Comparison of ENCODE assay signal across 8 mouse cellular contexts in genomic region chr4:137920500-137920961, GRCm38 (mm10). TPM values are rescaled to one million over a fixed set of nuclear protein-coding genes. Genes with fewer than 3 reads are reported as not detected.
DNase-seq lines count a peak whose midpoint lies in the region; ATAC-seq and TF ChIP-seq lines count a peak whose summit lies in the region.

No protein-coding gene starts in this region.

- H3K4me2 ChIP-seq in forebrain, embryonic 13.5 days, result peak overlapping the region; percentile 8; the same call in 1 of the 2 replicates
- H3K4me2 ChIP-seq in hindbrain, embryonic 16.5 days (ENCODE audit: low read length), result no peak overlapping the region
- peak overlapping the region; percentile 56 for H3K4me2 ChIP-seq in lung, embryonic 14.5 days

- peaks cover 49% of the 10 kb centered on the region for H3K4me1 ChIP-seq in forebrain, embryonic 13.5 days
- H3K4me1 ChIP-seq in hindbrain, embryonic 16.5 days (ENCODE audit: control insufficient read depth, insufficient read depth, low read depth, low read length), result peaks cover 20% of the 10 kb centered on the region
- peaks cover 21% of the 10 kb centered on the region for H3K4me1 ChIP-seq in lung, embryonic 14.5 days (ENCODE audit: insufficient read depth)

- 16% methylated on average over 10 of the region's 10 CpGs for WGBS in forebrain, embryonic 13.5 days
- 44% methylated on average over 10 of the region's 10 CpGs for WGBS in hindbrain, embryonic 16.5 days
- WGBS in lung, embryonic 14.5 days, result 7% methylated on average over 10 of the region's 10 CpGs

- peak; percentile 59 for DNase-seq in embryo, embryonic 10 days (ENCODE audit: low spot score)
- DNase-seq in lung, embryonic 14.5 days, result peak; percentile 71
- no peak for DNase-seq in urinary bladder, adult 18-20 months (ENCODE audit: low spot score in 2 of 2)
- DNase-seq in B cell, adult 2 months, result no peak
- DNase-seq in adrenal gland, adult 2 months, result no peak
- no peak for DNase-seq in layer of hippocampus, postnatal 10 days (ENCODE audit: low spot score in 2 of 2)

- peak overlapping the region; percentile 48; the same call in 1 of the 2 replicates for H3K27ac ChIP-seq in forebrain, embryonic 13.5 days
- peak overlapping the region; percentile 57 for H3K27ac ChIP-seq in hindbrain, embryonic 16.5 days (ENCODE audit: low read depth, low read length)
- H3K27ac ChIP-seq in lung, embryonic 14.5 days (ENCODE audit: low read depth), result peak overlapping the region; percentile 91

- H3K9ac ChIP-seq in forebrain, embryonic 13.5 days, result peak overlapping the region; percentile 6; the same call in 1 of the 2 replicates
- H3K9ac ChIP-seq in hindbrain, embryonic 16.5 days (ENCODE audit: low read depth, low read length), result no peak overlapping the region
- H3K9ac ChIP-seq in lung, embryonic 14.5 days, result peak overlapping the region; percentile 43

- no peaks in the 10 kb centered on the region for H3K9me3 ChIP-seq in forebrain, embryonic 13.5 days (replicated peaks)
- no peaks in the 10 kb centered on the region for H3K9me3 ChIP-seq in hindbrain, embryonic 16.5 days (ENCODE audit: control insufficient read depth, low read length)
- no peaks in the 10 kb centered on the region for H3K9me3 ChIP-seq in lung, embryonic 14.5 days (ENCODE audit: low read depth, low read length)

- TF ChIP-seq CTCF in lung, embryonic 14.5 days (IDR thresholded peaks at IDR 0.05; ENCODE audit: low read depth), result no peak

- no peak overlapping the region for H3K4me3 ChIP-seq in forebrain, embryonic 13.5 days
- H3K4me3 ChIP-seq in hindbrain, embryonic 16.5 days (ENCODE audit: low read length), result no peak overlapping the region
- H3K4me3 ChIP-seq in lung, embryonic 14.5 days (ENCODE audit: low read depth, low read length), result peak overlapping the region; percentile 26

- no peak for ATAC-seq in forebrain, embryonic 13.5 days
- ATAC-seq in hindbrain, embryonic 16.5 days, result no peak
- ATAC-seq in lung, embryonic 14.5 days (ENCODE audit: insufficient read depth), result peak; percentile 45; the same call in 1 of the 2 replicates

- peaks cover 19% of the 10 kb centered on the region for H3K27me3 ChIP-seq in forebrain, embryonic 13.5 days
- H3K27me3 ChIP-seq in hindbrain, embryonic 16.5 days (replicated peaks; ENCODE audit: control insufficient read depth, insufficient read depth, low read length), result no peaks in the 10 kb centered on the region
- H3K27me3 ChIP-seq in lung, embryonic 14.5 days (ENCODE audit: insufficient read depth, low read length), result peaks cover 9% of the 10 kb centered on the region

- H3K36me3 ChIP-seq in forebrain, embryonic 13.5 days (ENCODE audit: poor library complexity, severe bottlenecking), result no peaks in the 10 kb centered on the region
- H3K36me3 ChIP-seq in hindbrain, embryonic 16.5 days (ENCODE audit: control insufficient read depth, insufficient read depth, low read length), result no peaks in the 10 kb centered on the region
- 0 out of 2 replicates have a peak, but pooled peaks cover 8% of the 10 kb centered on the region for H3K36me3 ChIP-seq in lung, embryonic 14.5 days (ENCODE audit: insufficient read depth)

RNA-seq across cellular contexts. Expression of gene Ece1, which starts 58.5 kb away (rescaled TPM):
- 10.8 and 12.9 TPM in 2 replicates for polyA plus RNA-seq in forebrain, embryonic 13.5 days (2015; fragmentation: Nextera tagmentation; extraction: Ambion mirVana)
- 18.5 and 29.8 TPM in 2 replicates for polyA plus RNA-seq in hindbrain, embryonic 16.5 days (2015; fragmentation: Nextera tagmentation; extraction: Ambion mirVana)
- 59.3 and 71.2 TPM in 2 replicates for polyA plus RNA-seq in lung, embryonic 14.5 days (2014; fragmentation: Nextera tagmentation; extraction: Ambion mirVana)
- total RNA-seq in adrenal gland, adult 2 months (2021), result 100 to 1,000 TPM; 228 to 424 TPM
- polyA plus RNA-seq in adrenal gland, adult 2 months (2012; rRNA removed), result 50.0 and 414 TPM in 2 replicates
- total RNA-seq in layer of hippocampus, postnatal 10 days (2021), result 10 to 100 TPM; 55.7 to 67.8 TPM

Comparison
In these comparisons a context has a peak if more than half of its experiments do, and no peak if none do; other contexts are left out.
1. DNase-seq: peak in embryo, embryonic 10 days (single experiment) and lung, embryonic 14.5 days (single experiment); none in urinary bladder, adult 18-20 months (0 of 2), B cell, adult 2 months (0 of 2), adrenal gland, adult 2 months (single experiment) and layer of hippocampus, postnatal 10 days (0 of 2).
2. Peak in every context shown above with its lines, with median percentiles within 50 percentile points of each other: H3K27ac ChIP-seq.